Mouse (Mus musculus) inflammation-experienced regulatory T-cells, adult 6 months (primary cell): ENCODE measurements around the gene Ptk7. TPM values are rescaled to one million over a fixed set of nuclear protein-coding genes. Genes with fewer than 3 reads are reported as not detected.

Source experiments
- ATAC-seq: one replicate; pipeline ENCODE4 v1.8.0; 2017
- polyA plus RNA-seq, 3 experiments: library from polyadenylated mRNA; unstranded; fragments of 100-300 nt; shearing (Covaris generic); gene quantifications; one replicate each; pipeline ENCODE4 v1.2.1; 2017

The Ptk7 gene
- polyA plus RNA-seq, 3 experiments from 2014 or later = not detected

DNA sequence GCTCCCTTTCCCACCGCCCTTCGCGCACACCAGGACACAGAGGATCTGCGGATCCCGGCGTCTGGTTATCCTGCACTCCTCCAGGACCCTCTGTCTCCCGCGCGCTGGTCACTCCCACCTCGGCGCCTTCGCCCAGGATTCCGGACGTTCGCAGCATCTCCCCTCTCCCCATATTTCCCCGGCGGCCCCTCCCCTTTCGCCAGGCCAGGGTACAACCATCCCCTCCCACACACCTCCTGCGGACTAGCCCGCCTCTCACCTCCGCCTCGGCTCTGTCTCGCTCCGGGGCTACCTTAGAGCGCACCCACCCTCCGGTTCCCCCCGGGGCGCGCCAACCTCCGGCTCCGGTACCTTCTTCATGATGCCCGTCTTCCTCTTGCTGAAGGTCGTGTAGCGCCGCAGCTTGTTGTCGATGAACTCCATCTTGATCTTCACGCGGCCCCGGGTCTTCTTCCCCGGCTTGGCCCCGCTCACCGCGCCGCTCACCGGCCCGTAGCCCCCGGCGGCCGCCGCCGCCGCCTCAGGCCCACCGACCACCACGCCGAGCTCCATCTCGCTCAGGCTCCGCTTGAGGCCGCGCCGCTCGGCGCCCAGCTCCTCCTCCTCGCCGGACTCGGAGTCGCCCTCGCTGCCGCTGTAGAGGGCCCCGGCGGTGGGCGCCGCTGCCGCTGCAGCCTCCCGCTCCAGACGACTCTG lies 74.2 kb downstream of the Ptk7 start:
- no peak for ATAC-seq

DNA sequence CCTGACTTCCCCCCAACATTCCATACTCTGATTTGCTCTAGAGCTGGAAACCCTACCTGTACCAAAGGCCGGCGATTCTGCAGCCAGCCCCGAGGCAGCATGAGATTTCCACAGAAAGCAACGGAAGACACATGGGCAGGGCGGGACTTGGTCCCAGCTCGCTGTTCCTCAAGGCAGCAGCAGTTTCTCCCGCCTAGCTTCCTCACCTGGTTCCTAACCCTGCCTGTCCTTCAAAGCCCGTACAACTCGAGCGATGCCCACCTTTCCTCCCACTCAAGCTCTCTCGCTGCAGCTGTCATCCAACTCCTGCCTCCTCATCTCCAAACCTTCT lies 74.7 kb downstream of the Ptk7 start:
- ATAC-seq = no peak

- no peak for ATAC-seq
These were observed 75.4 kb downstream of the Ptk7 start for GRCm38 (mm10) chr17:46553926-46554325.

GRCm38 (mm10) chr17:46553469-46553868 lies 75.8 kb downstream of the Ptk7 start:
- ATAC-seq = no peak

- peak; percentile 23 for ATAC-seq
These were observed 76.4 kb downstream of the Ptk7 start for GRCm38 (mm10) chr17:46552841-46553423.

DNA sequence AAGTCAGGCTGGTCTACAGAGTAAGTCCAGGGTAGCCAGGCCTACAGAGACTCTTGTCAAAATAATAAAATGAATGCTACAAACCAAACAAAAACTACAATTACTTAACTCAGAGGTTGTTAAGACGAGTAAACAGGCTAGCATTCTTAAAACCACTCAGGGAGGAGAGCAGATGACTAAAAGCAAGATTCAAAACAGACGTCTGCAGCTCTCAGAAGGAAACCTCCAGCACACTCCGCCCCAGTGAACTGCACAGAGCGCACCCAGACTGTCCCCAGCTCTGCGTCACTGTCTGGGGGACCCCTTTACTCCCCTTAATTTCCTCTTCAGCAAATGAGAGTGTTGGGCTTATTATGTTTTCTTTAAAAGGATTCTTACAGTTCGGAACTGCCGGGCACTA lies 77.2 kb downstream of the Ptk7 start:
- ATAC-seq = no peak

- ATAC-seq = no peak
These were observed 77.9 kb downstream of the Ptk7 start for GRCm38 (mm10) chr17:46551369-46551768.

DNA sequence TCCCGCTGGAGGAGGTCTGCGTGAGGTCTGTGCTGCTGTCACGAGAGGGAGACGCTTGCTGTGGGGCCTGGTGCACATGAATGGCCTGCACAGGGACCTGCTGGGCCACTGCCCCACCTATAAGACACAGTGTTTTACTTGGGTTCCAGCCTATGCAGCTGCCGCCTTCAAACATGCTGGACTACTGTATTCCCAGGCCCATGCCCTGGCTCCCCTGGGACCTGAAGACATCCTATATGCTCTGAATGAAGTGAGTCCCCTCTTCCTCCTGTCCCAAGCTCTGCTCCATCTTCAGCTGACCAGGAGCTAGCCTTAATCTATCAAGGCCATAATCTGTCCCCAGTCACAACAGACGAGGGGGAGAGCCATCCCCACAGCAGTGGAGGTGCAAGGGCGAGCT lies 78.4 kb downstream of the Ptk7 start:
- ATAC-seq = no peak

- no peak for ATAC-seq
These were observed 79.7 kb downstream of the Ptk7 start for GRCm38 (mm10) chr17:46549642-46550041.

DNA sequence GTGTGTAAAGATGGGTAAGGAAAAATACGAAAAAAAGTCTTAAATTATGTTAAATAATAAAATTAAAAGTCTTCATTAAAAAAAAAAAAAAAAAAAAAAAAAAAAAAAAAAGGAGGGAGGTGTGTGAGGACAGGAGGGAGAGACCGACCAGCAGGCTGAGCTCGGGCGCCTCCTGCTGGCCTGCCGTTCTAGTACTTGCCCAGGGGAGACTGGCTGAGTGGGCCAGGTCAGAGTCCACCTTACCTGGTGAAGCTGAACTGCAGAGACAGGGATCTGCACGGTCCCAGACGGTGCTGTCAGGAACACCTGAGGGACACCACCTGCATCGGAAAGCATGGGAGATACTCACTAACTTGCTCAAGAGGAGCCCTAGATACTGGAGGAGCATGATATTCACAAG lies 80.1 kb downstream of the Ptk7 start:
- no peak for ATAC-seq

GRCm38 (mm10) chr17:46548741-46549140 lies 80.6 kb downstream of the Ptk7 start:
- ATAC-seq = no peak

- ATAC-seq = no peak
These were observed 81.4 kb downstream of the Ptk7 start for GRCm38 (mm10) chr17:46547923-46548322.

DNA sequence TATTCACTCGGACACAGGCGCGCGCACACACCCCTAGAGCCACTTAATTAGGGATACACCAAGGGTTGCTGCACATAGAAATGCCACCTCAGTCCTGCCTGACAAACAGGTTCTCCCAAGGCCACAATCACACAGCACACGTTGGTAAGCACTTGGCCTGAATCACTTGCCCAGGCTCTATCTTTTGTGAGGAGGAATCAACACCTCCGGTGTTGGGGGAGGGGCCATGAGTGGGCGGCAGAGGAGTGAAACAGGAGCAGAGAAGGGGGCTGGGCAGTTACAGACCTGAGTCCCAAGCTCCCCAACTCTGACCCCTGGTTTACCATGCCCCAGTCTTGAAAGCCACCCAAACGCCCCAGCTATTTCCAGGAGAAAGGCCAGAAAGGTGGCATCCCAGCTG lies 82.3 kb downstream of the Ptk7 start:
- no peak for ATAC-seq

- no peak for ATAC-seq
These were observed 82.7 kb downstream of the Ptk7 start for GRCm38 (mm10) chr17:46546591-46546990.

- ATAC-seq = peak; percentile 64
These were observed 83.3 kb downstream of the Ptk7 start, which contains the start of gene Cul9 for GRCm38 (mm10) chr17:46545813-46546564. Cul9 (minus strand) TSS chr17:46546388.

- ATAC-seq = no peak
These were observed 85.6 kb downstream of the Ptk7 start for GRCm38 (mm10) chr17:46543661-46544060.

- no peak for ATAC-seq
These were observed 103.6 kb downstream of the Ptk7 start for GRCm38 (mm10) chr17:46525579-46526307.

DNA sequence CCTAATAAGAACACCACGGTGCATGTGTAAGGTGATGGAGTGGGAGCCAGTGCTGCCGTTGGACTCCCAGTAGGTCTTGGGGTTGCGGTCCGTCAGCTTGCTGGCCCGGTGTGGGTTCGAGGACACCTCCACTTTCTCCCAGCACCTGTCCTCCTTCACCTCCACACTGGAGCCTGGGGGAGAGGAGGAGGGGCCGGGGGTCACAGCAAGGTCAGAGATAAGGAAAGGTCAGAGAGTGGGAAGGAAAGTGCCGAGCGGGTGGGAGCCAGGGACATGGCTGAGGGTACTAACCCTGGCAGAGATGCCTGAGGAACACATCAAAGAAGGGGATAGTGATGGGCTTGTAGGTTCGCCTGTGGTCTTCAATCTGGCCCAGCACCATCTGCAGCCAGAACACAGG lies 104.2 kb downstream of the Ptk7 start:
- no peak for ATAC-seq

DNA sequence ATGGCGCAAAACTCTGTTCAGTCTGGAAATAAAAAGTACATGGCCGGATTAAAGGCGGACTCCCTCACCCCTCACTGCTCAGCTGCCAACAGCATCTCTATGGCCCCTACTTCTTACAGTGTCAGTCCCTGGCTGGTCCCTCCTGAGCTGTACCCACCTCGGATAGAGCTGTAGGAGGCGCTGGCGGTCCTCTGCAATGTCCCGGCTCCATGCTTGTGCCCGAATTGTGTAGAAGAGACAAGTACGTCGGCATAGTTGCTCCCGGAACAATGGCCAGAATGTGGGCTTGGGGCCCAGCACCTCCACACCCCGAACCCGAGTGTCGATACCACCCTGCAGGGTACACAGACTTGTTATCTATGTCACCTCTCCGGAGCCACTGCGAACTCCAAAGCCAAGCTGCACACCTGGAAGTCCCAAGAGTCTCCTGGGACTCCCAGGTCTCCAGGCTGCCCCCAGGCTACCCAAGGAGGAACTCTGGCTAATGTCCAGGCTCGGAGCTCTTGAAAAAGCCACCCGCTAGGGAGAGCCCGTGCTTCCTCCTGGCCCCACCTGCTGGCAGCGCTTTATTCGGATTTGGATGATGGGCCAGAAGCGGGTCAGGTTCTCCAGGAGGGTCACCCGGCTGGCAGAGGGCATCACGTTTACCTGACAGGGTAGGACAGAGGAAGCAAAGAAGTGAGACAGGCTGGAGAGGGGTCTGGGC lies 107.2 kb downstream of the Ptk7 start:
- ATAC-seq = no peak

GRCm38 (mm10) chr17:46521174-46521573 lies 108.1 kb downstream of the Ptk7 start:
- ATAC-seq = no peak

GRCm38 (mm10) chr17:46520385-46520979 lies 108.8 kb downstream of the Ptk7 start:
- no peak for ATAC-seq

DNA sequence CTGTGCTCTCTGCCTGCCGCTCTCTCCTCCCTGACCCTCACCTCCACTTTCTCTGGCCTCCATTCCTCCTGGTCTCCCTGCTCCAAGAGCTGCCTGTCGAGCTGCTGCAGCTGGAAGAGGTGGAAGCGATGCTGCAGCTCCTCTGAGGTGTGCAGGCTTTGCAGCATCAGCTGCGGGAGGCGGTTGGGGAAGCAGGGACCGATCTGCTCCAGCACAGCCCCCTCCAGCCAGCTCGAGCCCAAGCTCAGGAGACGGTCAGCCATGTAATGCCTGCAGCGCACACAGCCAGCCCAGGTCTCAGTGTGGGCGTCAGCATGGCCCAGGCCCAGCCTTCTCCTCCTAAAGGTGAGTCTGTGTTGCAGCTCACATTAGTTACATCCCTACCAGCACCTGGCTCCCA lies 109.3 kb downstream of the Ptk7 start:
- ATAC-seq = no peak
